Mouse (Mus musculus): ENCODE measurements around the gene Prtn3. TPM values are rescaled to one million over a fixed set of nuclear protein-coding genes. Genes with fewer than 3 reads are reported as not detected.
"Not testable (repeated sequence)": the region's sequence is repeated elsewhere in the genome, so short reads cannot be mapped to it uniquely, and the experiment has no call there.

Gene Prtn3
- polyA plus RNA-seq, 1 experiment = 2.5 TPM

GRCm38 (mm10) chr10:79892451-79893118 is 18.3 kb downstream of the Prtn3 start:
- H3K4me1 ChIP-seq (ENCODE audit: control insufficient read depth, insufficient read depth, low read length); H3K4me3 ChIP-seq (replicated peaks; ENCODE audit: insufficient read depth, low read depth, low read length); H3K27me3 ChIP-seq (ENCODE audit: control insufficient read depth, insufficient read depth, low read length); H3K27ac ChIP-seq (ENCODE audit: insufficient read depth, low read length): not testable (repeated sequence)
- DNase-seq = peak; percentile 75 to 86
- TF ChIP-seq CTCF (IDR thresholded peaks at IDR 0.05; ENCODE audit: borderline replicate concordance, insufficient read depth, low read depth, low read length) = peak; percentile 74
- 39% methylated on average over 22 of the region's 22 CpGs for WGBS

- WGBS = 57% methylated on average over 16 of the region's 16 CpGs
- Histone ChIP-seq H3K4me3 (replicated peaks; ENCODE audit: insufficient read depth, low read depth, low read length) (no peak overlapping the region), H3K27me3 (ENCODE audit: control insufficient read depth, insufficient read depth, low read length) (no peaks in the 10 kb centered on the region), H3K27ac (ENCODE audit: insufficient read depth, low read length) (no peak overlapping the region), H3K4me1 (ENCODE audit: control insufficient read depth, insufficient read depth, low read length) (peaks cover 8% of the 10 kb centered on the region)
- DNase-seq = no peak
- no peak for TF ChIP-seq POLR2A (IDR thresholded peaks at IDR 0.05; ENCODE audit: borderline replicate concordance, insufficient read depth, low read length)
- TF ChIP-seq CTCF (IDR thresholded peaks at IDR 0.05; ENCODE audit: borderline replicate concordance, insufficient read depth, low read depth, low read length) = no peak
These were observed 22.0 kb downstream of the Prtn3 start for GRCm38 (mm10) chr10:79896306-79896705.

GRCm38 (mm10) chr10:79896814-79897213 is 22.5 kb downstream of the Prtn3 start:
- DNase-seq = no peak
- WGBS = 83% methylated on average over 13 of the region's 13 CpGs
- peaks cover 8% of the 10 kb centered on the region for H3K4me1 ChIP-seq (ENCODE audit: control insufficient read depth, insufficient read depth, low read length)
- no peak overlapping the region for H3K4me3 ChIP-seq (replicated peaks; ENCODE audit: insufficient read depth, low read depth, low read length)
- H3K27ac ChIP-seq (ENCODE audit: insufficient read depth, low read length) = no peak overlapping the region
- TF ChIP-seq CTCF (IDR thresholded peaks at IDR 0.05; ENCODE audit: borderline replicate concordance, insufficient read depth, low read depth, low read length) (no peak), POLR2A (IDR thresholded peaks at IDR 0.05; ENCODE audit: borderline replicate concordance, insufficient read depth, low read length) (no peak)
- no peaks in the 10 kb centered on the region for H3K27me3 ChIP-seq (ENCODE audit: control insufficient read depth, insufficient read depth, low read length)

GRCm38 (mm10) chr10:79897316-79898245 is 23.3 kb downstream of the Prtn3 start:
- WGBS = 78% methylated on average over 20 of the region's 20 CpGs
- no peak overlapping the region for H3K4me3 ChIP-seq (replicated peaks; ENCODE audit: insufficient read depth, low read depth, low read length)
- no peaks in the 10 kb centered on the region for H3K27me3 ChIP-seq (ENCODE audit: control insufficient read depth, insufficient read depth, low read length)
- peaks cover 8% of the 10 kb centered on the region for H3K4me1 ChIP-seq (ENCODE audit: control insufficient read depth, insufficient read depth, low read length)
- no peak overlapping the region for H3K27ac ChIP-seq (ENCODE audit: insufficient read depth, low read length)
- no peak for TF ChIP-seq CTCF (IDR thresholded peaks at IDR 0.05; ENCODE audit: borderline replicate concordance, insufficient read depth, low read depth, low read length)
- no peak for TF ChIP-seq POLR2A (IDR thresholded peaks at IDR 0.05; ENCODE audit: borderline replicate concordance, insufficient read depth, low read length)
- DNase-seq = no peak

- no peak; the same call in 1 of the 2 replicates for TF ChIP-seq CTCF (IDR thresholded peaks at IDR 0.05; ENCODE audit: borderline replicate concordance, insufficient read depth, low read depth, low read length)
- TF ChIP-seq POLR2A (IDR thresholded peaks at IDR 0.05; ENCODE audit: borderline replicate concordance, insufficient read depth, low read length) = no peak
- peak; percentile 46 to 55 for DNase-seq
- H3K27me3 ChIP-seq (ENCODE audit: control insufficient read depth, insufficient read depth, low read length) = no peaks in the 10 kb centered on the region
- H3K27ac ChIP-seq (ENCODE audit: insufficient read depth, low read length) = no peak overlapping the region
- 11% methylated on average over 2 of the region's 2 CpGs for WGBS
- peaks cover 8% of the 10 kb centered on the region for H3K4me1 ChIP-seq (ENCODE audit: control insufficient read depth, insufficient read depth, low read length)
- H3K4me3 ChIP-seq (replicated peaks; ENCODE audit: insufficient read depth, low read depth, low read length) = no peak overlapping the region
These were observed 26.7 kb downstream of the Prtn3 start for GRCm38 (mm10) chr10:79900951-79901410.

GRCm38 (mm10) chr10:79906712-79907111 is 32.4 kb downstream of the Prtn3 start:
- TF ChIP-seq POLR2A (IDR thresholded peaks at IDR 0.05; ENCODE audit: borderline replicate concordance, insufficient read depth, low read length) (no peak), CTCF (IDR thresholded peaks at IDR 0.05; ENCODE audit: borderline replicate concordance, insufficient read depth, low read depth, low read length) (no peak)
- 90% methylated on average over 9 of the region's 9 CpGs for WGBS
- no peak overlapping the region for H3K4me3 ChIP-seq (replicated peaks; ENCODE audit: insufficient read depth, low read depth, low read length)
- H3K4me1 ChIP-seq (ENCODE audit: control insufficient read depth, insufficient read depth, low read length) = peaks cover 8% of the 10 kb centered on the region
- no peak for DNase-seq
- H3K27me3 ChIP-seq (ENCODE audit: control insufficient read depth, insufficient read depth, low read length) = no peaks in the 10 kb centered on the region
- no peak overlapping the region for H3K27ac ChIP-seq (ENCODE audit: insufficient read depth, low read length)

- 94% methylated on average over 10 of the region's 10 CpGs for WGBS
- no peak for DNase-seq
- H3K27ac ChIP-seq (ENCODE audit: insufficient read depth, low read length) = no peak overlapping the region
- H3K4me1 ChIP-seq (ENCODE audit: control insufficient read depth, insufficient read depth, low read length) = peaks cover 8% of the 10 kb centered on the region
- no peaks in the 10 kb centered on the region for H3K27me3 ChIP-seq (ENCODE audit: control insufficient read depth, insufficient read depth, low read length)
- no peak overlapping the region for H3K4me3 ChIP-seq (replicated peaks; ENCODE audit: insufficient read depth, low read depth, low read length)
- TF ChIP-seq CTCF (IDR thresholded peaks at IDR 0.05; ENCODE audit: borderline replicate concordance, insufficient read depth, low read depth, low read length) (no peak), POLR2A (IDR thresholded peaks at IDR 0.05; ENCODE audit: borderline replicate concordance, insufficient read depth, low read length) (no peak)
These were observed 33.1 kb downstream of the Prtn3 start for GRCm38 (mm10) chr10:79907415-79907814.
